Mouse (Mus musculus) hindbrain, embryonic 15.5 days (tissue): ENCODE results near the gene Cyp3a25. TPM values are rescaled to one million over a fixed set of nuclear protein-coding genes. Genes with fewer than 3 reads are reported as not detected.
"Not testable (repeated sequence)": the region's sequence is repeated elsewhere in the genome, so short reads cannot be mapped to it uniquely, and the experiment has no call there.

Experiments
- ATAC-seq: fragments of 200-750 bp; cut with Nextera tagmentation; 2 replicates; pipeline ENCODE4 v1.8.0; 2017; ENCODE audit warnings: low read depth, moderate number of reproducible peaks, moderate TSS enrichment; ENCODE audit not compliant: low FRiP score
- H3K27ac ChIP-seq: fragments of 300-500 bp; sonication (generic); replicated peaks from 2 replicates; pipeline ENCODE4 v1.5.1; 2015; ENCODE audit warnings: mild to moderate bottlenecking, inconsistent platforms
- H3K27me3 ChIP-seq: fragments of 300-500 bp; sonication (generic); 2 replicates; pipeline ENCODE4 v1.6.1; 2015; ENCODE audit warnings: control low read depth, inconsistent platforms
- H3K36me3 ChIP-seq: fragments of 300-500 bp; sonication (generic); 2 replicates; pipeline ENCODE4 v1.6.1; 2015; ENCODE audit warnings: control low read depth, inconsistent platforms
- H3K4me1 ChIP-seq: fragments of 300-500 bp; sonication (generic); replicated peaks from 2 replicates; pipeline ENCODE4 v1.6.1; 2015; ENCODE audit warnings: control low read depth, inconsistent platforms
- H3K4me2 ChIP-seq: fragments of 300-500 bp; sonication (generic); 2 replicates; pipeline ENCODE4 v1.6.1; 2015; ENCODE audit warnings: moderate library complexity, mild to moderate bottlenecking, inconsistent platforms
- H3K4me3 ChIP-seq: fragments of 300-500 bp; sonication (generic); 2 replicates; pipeline ENCODE4 v1.5.1; 2015; ENCODE audit warnings: mild to moderate bottlenecking, inconsistent platforms
- H3K9ac ChIP-seq: fragments of 300-500 bp; sonication (generic); 2 replicates; pipeline ENCODE4 v1.6.1; 2015; ENCODE audit warnings: inconsistent platforms
- H3K9me3 ChIP-seq: fragments of 300-500 bp; sonication (generic); 2 replicates; pipeline ENCODE4 v1.6.1; 2016; ENCODE audit warnings: control low read depth, inconsistent platforms
- WGBS: fragments of 180-500 bp; shearing (Covaris S2); methylation state at CpG from one replicate; pipeline ENCODE4 v1.1.7; 2015; 5-methylcytosine and 5-hydroxymethylcytosine counted together
- polyA plus RNA-seq: library from polyadenylated mRNA; unstranded; fragments of >200 nt; fragmentation: Nextera tagmentation; extraction: Ambion mirVana; gene quantifications from 2 replicates; pipeline ENCODE4 v1.2.1, GENCODE M21; 2015

Gene Cyp3a25
- polyA plus RNA-seq, result not detected in 2 replicates

DNA sequence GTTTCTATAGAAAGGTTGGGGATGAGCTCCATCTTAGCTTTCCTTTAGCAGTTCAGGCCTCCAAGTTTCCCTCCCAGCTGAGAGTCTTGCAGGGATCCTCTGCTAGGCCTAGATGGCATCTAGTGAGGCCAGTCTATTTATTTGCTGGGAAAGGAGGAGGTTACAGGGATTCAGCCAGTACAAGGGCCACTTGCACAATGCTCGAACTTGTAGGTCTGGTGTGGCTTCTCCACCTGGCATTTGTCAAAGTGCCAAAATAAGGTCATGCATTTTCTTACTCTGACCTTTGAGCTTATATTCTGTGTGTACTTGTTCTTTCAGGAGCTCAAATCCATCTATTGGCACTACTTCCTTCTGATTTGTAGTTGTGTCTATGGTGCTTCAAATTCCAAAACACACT, at the start of gene Cyp3a25:
Gene Cyp3a25, minus strand, starts transcription at position 110 of the 400 bp plus-strand sequence.
- H3K9ac ChIP-seq, ATAC-seq, H3K27ac ChIP-seq, H3K27me3 ChIP-seq, H3K36me3 ChIP-seq, H3K4me1 ChIP-seq, H3K4me3 ChIP-seq, H3K4me2 ChIP-seq: not testable (repeated sequence)
- WGBS, result 77% methylated on average over 1 of the region's 1 CpGs
- peaks cover 15% of the 10 kb centered on the region; the same call in 1 of the 2 replicates for H3K9me3 ChIP-seq

DNA sequence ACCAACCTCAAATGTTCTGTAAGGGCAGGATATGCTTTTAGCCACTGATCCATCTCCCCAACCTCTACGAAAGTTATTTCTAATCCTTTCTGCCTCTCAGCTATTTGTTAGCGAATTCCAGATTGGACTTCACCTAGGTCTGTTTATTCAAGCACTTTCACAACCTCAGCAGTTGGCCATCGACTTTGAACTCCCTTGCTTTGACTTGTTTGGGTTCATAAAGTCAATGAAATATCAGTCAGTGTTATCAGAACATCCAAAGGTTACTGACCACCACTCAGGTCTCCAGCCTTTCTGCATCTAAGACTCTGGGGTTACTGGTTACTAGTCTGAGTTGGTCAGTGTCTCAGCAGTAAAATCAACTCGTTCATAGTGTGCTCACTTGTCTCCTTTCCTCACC, 11.7 kb upstream of the Cyp3a25 start:
- Histone ChIP-seq H3K27me3 (no peaks in the 10 kb centered on the region), H3K36me3 (no peaks in the 10 kb centered on the region), H3K4me2 (no peak overlapping the region), H3K27ac (no peak overlapping the region), H3K4me1 (no peaks in the 10 kb centered on the region), H3K9ac (no peak overlapping the region), H3K9me3 (peaks cover 1% of the 10 kb centered on the region), H3K4me3 (no peak overlapping the region)
- no peak for ATAC-seq
- 53% methylated on average over 4 of the region's 4 CpGs for WGBS

DNA sequence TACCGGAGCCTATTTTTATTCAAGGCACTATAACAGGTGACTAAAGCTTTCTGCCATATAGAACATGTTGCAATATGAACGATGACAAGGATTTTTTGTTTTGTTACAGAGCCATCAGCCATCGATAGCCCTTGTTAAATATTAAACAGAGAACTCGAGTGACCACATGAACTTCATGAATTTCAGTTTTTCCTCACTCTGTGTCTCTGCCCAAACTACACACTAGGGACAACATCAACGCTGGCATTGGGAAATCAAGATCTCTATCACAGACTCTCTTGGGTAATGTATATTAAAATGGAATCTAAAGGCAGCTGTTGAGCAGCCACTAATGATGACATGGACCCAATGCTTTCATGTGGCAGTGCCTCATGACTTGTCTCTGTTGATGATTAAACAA, 8.9 kb upstream of the Cyp3a25 start:
- H3K4me3 ChIP-seq, result no peak overlapping the region
- H3K9me3 ChIP-seq, result peaks cover 10% of the 10 kb centered on the region
- 81% methylated on average over 5 of the region's 5 CpGs for WGBS
- H3K4me2 ChIP-seq, result no peak overlapping the region
- no peaks in the 10 kb centered on the region for H3K27me3 ChIP-seq
- H3K36me3 ChIP-seq, result no peaks in the 10 kb centered on the region
- no peak for ATAC-seq
- H3K27ac ChIP-seq, result no peak overlapping the region
- no peaks in the 10 kb centered on the region for H3K4me1 ChIP-seq
- H3K9ac ChIP-seq, result no peak overlapping the region

DNA sequence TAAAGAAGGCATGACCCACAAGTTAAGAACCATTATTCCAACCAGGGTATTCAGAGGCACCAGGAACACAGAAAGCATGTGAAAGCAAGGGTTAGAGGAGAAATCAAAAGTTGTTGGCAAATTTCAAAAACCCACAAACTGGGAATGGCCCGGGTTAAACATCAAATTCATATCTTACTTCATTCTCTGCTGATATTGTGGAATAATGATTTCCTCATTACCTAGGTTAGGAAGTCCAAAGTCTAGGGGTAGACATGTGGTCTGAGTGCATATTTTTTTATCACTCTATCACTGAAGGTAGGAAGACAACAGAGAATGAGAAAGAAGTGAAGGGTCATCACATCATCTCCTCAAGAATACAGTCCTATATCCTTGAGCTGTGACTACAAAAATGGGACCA, 1.8 kb upstream of the Cyp3a25 start:
- 78% methylated on average over 1 of the region's 1 CpGs for WGBS
- no peak for ATAC-seq

DNA sequence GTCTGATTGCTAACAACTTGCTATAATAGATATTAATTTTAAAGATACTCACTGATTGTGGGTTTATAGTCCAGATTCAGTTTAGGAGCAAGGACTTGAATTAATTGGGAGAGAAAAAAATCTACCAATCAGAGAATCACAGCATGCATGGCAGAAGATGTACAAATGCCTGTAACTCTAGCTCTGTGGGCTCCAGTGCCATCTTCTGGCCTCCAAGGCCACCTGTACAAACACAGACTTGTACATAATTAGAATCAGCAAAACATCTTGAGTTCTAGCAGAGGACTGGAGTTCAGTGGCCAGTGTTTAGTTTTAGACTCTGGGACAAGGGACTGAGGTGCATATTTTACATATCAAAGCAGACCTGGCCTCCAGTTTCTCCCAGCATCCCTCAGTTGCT, 42.3 kb downstream of the Cyp3a25 start:
- ATAC-seq, result no peak
- H3K9ac ChIP-seq, result no peak overlapping the region
- no peaks in the 10 kb centered on the region for H3K4me1 ChIP-seq
- H3K4me2 ChIP-seq, result no peak overlapping the region
- H3K9me3 ChIP-seq, result peaks cover 15% of the 10 kb centered on the region; the same call in 1 of the 2 replicates
- H3K27ac ChIP-seq, result no peak overlapping the region
- no peaks in the 10 kb centered on the region for H3K27me3 ChIP-seq
- no peak overlapping the region for H3K4me3 ChIP-seq
- no peaks in the 10 kb centered on the region for H3K36me3 ChIP-seq

More for the DNA sequence above, 1.8 kb upstream of the Cyp3a25 start:
- Histone ChIP-seq H3K9ac (no peak overlapping the region), H3K9me3 (peaks cover 24% of the 10 kb centered on the region), H3K27ac (no peak overlapping the region), H3K27me3 (no peaks in the 10 kb centered on the region), H3K36me3 (no peaks in the 10 kb centered on the region), H3K4me3 (no peak overlapping the region), H3K4me2 (no peak overlapping the region), H3K4me1 (no peaks in the 10 kb centered on the region)

Other genes with a start within 250 kb of the Cyp3a25 start
- not detected in 2 replicates for gene Cyp3a44, start 203.7 kb downstream of the Cyp3a25 start, polyA plus RNA-seq
- gene Cyp3a11, start 129.7 kb downstream of the Cyp3a25 start, polyA plus RNA-seq, result not detected in 2 replicates
- gene Cyp3a59, start 69.6 kb upstream of the Cyp3a25 start, polyA plus RNA-seq, result not detected in 2 replicates
- not detected in 2 replicates for gene Gm5565, start 150.9 kb upstream of the Cyp3a25 start, polyA plus RNA-seq
- not detected in 2 replicates for gene Gm6309, start 161.1 kb upstream of the Cyp3a25 start, polyA plus RNA-seq
- 0.51 TPM in 1 of 2 replicates, not detected in the other for gene 1700001J03Rik, start 175.7 kb upstream of the Cyp3a25 start, polyA plus RNA-seq
- 26.7 and 30.8 TPM in 2 replicates for gene Rnf6, start 211.9 kb upstream of the Cyp3a25 start, polyA plus RNA-seq
- gene Cdk8, start 221.6 kb upstream of the Cyp3a25 start, polyA plus RNA-seq, result 19.2 and 20.7 TPM in 2 replicates